Mouse (Mus musculus) kidney, adult 18-20 months (tissue): Measurements from ENCODE around the gene Nr3c2.
A peak's percentile ranks its signal among the peaks of the same experiment; 100 is the strongest.

Experiments
- DNase-seq: peaks from one replicate; pipeline ENCODE4 v3.0.0; 2021

Gene Nr3c2

GRCm38 (mm10) chr8:77175471-77175870, 276.2 kb downstream of the Nr3c2 start:
- DNase-seq = no peak

DNA sequence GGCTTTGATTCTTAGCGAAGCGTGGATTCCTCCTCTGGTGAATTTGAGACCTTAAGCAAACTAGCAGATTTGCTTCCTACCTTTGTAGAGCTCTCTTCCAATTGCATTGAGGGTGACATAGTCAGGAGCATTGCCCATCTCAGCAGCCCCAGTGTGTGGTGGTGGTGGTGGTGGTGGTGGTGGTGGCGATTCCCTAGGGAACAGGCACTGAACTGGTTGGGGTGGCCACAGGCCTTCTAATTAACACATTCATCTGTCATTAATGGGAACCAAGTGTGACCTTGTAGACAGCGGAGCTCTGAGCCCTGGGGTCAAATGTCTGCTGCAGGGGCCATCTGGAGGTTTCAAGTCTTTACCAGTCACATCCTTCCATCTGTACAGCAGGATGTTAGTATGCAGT, 277.1 kb downstream of the Nr3c2 start:
- no peak for DNase-seq

- no peak for DNase-seq
Observed at GRCm38 (mm10) chr8:77185816-77186215, 286.6 kb downstream of the Nr3c2 start.

DNA sequence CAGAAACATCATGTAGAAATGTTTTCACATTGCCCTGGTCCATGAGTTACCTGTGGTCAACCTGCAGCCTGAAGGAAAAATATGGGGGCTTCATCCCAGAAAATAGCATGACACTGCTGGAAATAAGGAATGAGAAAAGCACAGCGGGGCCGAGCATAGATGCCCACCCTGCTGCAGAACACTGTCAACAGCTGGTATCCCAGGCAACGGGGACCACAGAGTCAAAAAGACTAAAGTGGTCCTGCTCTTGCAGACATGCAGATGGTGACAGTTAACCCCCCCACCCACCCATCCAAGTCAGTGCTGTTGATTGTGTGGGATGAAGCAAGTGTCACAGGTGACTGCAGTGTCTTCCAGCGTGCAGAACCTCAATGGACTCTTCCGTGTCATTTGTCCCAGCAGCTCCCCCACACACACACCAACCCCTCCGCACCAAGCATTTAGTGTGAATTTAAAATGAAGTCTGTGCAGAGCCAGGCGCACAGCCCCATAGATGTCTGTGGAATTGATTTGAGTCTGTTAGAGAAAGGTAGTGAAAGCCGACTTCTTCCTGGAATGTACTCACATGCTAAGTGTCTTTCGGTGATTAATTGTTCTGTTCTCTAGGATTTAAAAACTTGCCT, 287.8 kb downstream of the Nr3c2 start:
- no peak for DNase-seq

DNA sequence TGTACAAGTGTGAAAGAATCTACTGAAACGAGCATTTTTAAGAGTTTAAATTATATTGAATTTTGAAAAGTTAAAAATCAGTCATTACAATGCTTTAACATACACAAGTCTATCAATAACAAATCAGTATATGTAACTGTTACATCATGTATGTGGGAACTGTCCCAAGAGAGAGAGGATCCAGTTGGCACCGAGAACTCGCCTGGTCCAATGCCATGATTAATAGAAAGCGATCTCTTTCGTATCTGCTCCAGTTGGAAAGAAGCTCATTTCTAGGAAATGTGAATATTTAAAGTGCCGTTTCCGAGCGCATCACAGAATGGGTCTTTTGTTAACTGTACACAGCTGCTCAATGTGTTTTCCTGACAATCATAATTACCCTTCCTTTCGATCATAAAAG, 288.5 kb downstream of the Nr3c2 start:
- no peak for DNase-seq

GRCm38 (mm10) chr8:77188298-77188697, 289.1 kb downstream of the Nr3c2 start:
- no peak for DNase-seq

DNA sequence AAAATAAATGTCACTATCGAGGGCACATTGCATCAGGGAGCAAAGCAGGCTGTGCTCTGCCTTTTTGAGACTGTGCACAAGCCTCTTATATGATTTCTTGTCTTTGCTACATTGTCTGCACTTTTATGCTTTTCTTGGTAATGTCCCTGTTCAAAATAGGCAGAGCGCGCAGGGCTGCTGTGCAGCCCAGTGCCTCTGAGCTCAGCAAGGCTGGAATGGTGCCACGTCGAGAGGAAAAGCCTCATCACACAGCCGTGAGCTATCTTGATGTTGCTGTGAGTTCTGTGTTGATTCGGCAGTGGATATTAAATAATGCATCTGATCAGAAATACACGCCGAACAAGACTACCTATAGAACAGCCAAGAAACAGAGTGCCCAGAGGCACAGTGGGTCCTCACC, 290.1 kb downstream of the Nr3c2 start:
- DNase-seq = no peak

DNA sequence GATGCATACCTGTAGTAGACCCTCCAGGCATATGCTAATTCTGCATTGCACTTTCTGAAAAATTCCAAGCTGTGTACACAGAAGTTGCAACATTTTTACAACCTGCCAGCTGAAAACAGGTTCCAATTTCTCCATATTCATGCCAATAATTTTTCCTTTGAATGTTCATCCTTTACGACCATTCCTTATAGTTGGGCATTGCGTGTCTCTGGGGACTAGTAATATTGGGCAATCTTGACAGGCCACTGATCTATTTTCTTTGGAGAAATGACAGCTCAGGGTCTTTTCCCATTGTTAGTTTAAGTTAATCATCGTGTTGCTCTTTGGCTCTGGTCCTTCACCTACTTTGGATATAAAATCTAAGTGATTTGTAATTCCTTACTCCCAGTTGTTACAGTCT, 291.2 kb downstream of the Nr3c2 start:
- DNase-seq = no peak

GRCm38 (mm10) chr8:77209297-77209696, 310.1 kb downstream of the Nr3c2 start:
- DNase-seq = no peak

DNA sequence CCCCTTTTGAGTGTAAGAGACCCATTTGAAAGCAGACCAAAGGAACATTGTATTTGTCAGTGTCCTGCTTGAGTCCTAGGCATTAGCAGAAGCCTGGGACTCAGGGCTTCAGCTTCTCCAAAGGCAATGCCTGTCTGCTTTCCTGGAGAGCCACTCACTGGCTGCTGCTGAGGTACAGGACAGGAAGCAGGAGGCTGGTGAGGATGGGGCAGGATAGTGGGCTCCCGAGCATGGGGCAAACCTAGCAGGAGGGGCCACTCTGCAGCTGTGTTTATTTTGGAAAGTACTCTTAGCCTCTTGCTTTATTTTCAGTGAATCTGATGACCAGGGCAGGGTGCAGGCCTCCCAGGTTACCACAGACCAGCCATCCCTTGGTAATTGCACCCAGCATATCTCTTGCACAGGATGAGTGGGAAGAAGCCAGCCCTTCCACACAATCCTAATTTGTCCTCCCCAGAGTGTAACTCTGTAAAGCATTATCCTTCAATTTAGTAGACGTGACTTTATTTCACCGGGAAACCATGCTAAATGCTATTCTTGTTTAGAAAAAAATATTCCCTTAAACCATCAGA, 314.7 kb downstream of the Nr3c2 start:
- no peak for DNase-seq

DNA sequence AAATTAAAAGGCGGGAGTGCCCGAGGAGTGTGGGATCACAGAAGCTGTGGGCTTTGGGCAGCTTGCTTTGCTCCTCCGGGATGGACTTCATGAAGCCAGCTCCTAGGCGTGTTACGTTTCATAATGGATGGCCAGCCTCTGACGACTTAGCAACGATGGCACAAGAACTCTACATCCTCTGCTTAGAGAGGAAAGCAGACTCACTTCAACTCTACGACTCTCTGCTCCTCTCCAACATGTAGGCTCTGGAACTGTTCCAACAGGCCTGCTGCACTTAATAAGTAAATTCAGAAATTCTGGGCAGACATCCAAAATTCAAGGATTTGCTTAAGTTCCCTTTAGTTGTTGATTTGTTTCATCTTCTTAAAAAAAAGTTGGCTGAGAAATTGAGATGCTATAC, 315.4 kb downstream of the Nr3c2 start:
- no peak for DNase-seq

DNA sequence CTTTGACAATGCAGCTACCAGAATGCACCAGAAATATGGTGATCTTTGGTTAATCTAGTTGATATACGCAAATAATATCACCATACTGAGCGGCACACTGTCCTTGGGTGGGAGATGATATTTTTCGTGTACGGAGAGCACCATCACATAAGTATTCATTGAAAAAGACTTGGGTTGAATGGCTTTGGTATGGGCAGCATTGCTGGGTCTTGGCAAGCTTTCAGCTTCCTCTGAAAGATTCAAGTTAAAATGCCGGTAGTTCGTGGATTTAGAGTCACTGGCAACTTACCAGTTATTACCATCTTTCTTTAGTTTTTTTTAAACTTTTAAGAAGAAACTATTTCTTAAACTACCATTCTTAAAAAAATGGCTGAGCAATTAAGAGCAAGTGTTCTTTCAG, 315.9 kb downstream of the Nr3c2 start:
- no peak for DNase-seq

- no peak for DNase-seq
Observed at GRCm38 (mm10) chr8:77223123-77223522, 323.9 kb downstream of the Nr3c2 start.

- DNase-seq = no peak
Observed at GRCm38 (mm10) chr8:77227742-77228141, 328.5 kb downstream of the Nr3c2 start.

GRCm38 (mm10) chr8:77228688-77229087, 329.4 kb downstream of the Nr3c2 start:
- no peak for DNase-seq

DNA sequence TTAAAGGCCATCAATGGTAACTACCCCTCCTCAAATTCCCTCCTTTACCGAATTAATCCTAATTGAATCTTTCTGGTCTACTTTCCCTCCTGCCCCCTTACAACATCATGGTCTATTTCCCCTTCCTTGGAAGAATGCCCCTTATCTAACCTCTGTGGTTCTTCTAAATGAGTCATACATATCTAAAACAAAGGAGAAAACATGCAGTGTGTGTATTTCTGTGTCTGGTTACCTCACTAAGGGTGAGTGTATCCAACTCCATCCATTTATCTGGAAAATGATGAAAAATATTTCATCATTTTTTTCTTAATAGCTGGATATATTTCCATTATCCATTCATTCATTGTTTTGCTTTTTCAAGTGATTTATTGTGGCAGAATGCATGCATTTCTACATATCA, 332.0 kb downstream of the Nr3c2 start:
- DNase-seq = no peak

- DNase-seq = no peak
Observed at GRCm38 (mm10) chr8:77231834-77232233, 332.6 kb downstream of the Nr3c2 start.

- no peak for DNase-seq
Observed at GRCm38 (mm10) chr8:77232411-77232810, 333.2 kb downstream of the Nr3c2 start.

- DNase-seq = peak; percentile 41
Observed at GRCm38 (mm10) chr8:77236701-77237100, 337.5 kb downstream of the Nr3c2 start.

DNA sequence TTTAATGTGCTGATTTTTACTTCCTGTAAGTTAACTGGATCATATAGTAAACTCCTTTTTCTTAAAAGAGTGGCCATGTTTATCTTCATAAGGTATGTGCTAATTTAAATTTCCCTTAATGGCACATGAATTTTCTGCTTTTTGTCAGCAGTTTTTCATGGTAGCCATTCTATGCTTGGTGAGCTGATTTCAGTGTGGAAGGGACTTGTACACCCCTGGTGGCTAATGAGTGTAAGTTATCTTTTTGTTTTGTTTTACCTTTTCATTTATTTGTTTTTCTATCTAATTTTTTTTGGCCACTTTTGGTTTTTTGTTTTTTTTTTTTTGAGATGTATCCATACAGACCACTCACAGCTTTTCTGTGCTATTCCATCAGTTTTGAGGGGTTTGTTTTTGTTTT, 340.2 kb downstream of the Nr3c2 start:
- DNase-seq = no peak

- DNase-seq = no peak
Observed at GRCm38 (mm10) chr8:77241381-77241780, 342.1 kb downstream of the Nr3c2 start.

GRCm38 (mm10) chr8:77250094-77250493, 350.9 kb downstream of the Nr3c2 start:
- DNase-seq = no peak

DNA sequence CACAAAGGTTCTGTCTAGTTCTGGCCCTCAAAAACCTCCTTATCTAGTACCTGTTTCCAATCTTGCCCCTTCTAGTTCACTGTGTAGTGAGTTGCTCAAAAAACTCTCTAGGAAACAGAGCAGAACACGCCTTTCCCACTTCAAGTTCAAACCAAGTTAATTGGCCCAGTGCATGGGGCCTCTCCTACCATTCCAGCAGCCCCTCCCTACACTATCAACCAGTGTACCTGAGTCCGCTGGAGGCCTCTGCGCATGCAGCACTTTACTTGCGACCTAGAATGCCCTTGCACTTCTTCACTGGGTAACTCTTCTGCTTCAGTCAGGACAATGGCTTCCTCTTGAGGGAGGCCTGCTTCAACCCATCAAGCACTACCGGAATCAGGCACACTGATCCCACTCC, 351.9 kb downstream of the Nr3c2 start:
- no peak for DNase-seq

GRCm38 (mm10) chr8:77254466-77254865, 355.2 kb downstream of the Nr3c2 start:
- DNase-seq = peak; percentile 31

DNA sequence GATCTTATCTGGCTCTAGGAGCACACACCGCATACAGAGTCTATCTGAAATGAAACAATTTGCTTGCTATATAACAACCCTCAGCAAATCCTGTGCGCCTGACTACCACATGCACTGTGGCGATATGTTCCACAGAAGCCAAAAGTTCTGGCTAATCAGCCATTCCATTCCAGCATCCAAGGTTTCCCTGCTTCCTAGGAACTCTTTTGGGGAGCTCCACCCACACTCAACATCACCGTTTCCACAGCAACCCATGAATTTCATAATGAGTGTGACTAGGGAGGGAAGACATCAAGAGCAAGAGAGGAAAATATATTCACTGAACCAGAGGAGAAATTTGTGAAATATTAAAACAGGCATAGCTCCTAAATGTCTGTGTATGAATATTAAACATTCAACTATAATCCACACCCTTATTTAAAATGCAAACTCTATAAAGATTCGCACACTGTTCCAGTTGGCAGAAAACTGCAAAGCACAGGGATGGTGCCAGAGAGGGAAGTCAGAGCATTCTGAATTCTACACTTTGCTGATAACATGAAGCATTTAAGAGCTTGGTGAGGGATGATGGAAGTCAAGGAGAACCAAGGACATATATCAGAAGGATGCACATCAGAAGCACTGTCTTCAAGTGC, 357.3 kb downstream of the Nr3c2 start:
- no peak for DNase-seq
